Mouse (Mus musculus) left cerebral cortex, postnatal 25 days (tissue): ENCODE results near the gene Phf5a. TPM values are rescaled to one million over a fixed set of nuclear protein-coding genes. Genes with fewer than 3 reads are reported as not detected.

Experiments used
- DNase-seq, 2 experiments: peaks; one replicate each; pipeline ENCODE4 v3.0.0; 2022; ENCODE audit warnings: low spot score in 2 of 2, mixed read lengths in 1 of 2
- intact Hi-C: fragments of 180-260 bp; cut with DNase I; formaldehyde crosslinking; loops from one replicate; pipeline ENCODE4 v1.15.1; 2025
- total RNA-seq, 2 experiments: library from RNA; stranded (reverse); gene quantifications; 2 replicates each; pipeline ENCODE4 v1.2.3; 2021

Phf5a gene
- total RNA-seq, 2 experiments from 2014 or later, result 33.7 to 34.7 TPM

DNA sequence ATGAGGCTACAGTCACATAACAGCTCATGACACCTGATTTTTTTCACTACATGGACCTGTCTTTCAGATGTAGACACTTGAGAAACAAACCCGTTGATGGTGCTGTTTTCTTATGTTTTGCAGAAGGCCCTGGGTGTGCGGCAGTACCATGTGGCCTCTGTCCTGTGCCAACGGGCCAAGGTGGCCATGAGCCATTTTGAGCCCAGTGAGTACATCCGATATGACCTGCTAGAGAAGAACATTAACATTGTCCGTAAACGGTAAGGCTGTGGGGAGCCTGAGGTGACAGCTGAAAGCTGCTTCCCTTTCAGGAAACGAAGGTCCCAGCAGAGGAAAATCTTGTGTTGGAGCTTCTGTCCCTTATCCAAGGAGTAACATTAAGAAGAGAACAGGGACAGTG is 17.5 kb upstream of the Phf5a start:
- intact Hi-C loops, result no loop called here
- DNase-seq, result no peak

- DNase-seq, result peak in 1 of 2 experiments; percentile 42
These were observed 15.3 kb upstream of the Phf5a start for GRCm38 (mm10) chr15:81886795-81887550.

GRCm38 (mm10) chr15:81885418-81885934 is 13.8 kb upstream of the Phf5a start:
- DNase-seq, result no peak
- intact Hi-C loops, result no loop called here

More at GRCm38 (mm10) chr15:81886795-81887550, 15.3 kb upstream of the Phf5a start:
- intact Hi-C loops, result no loop called here

- intact Hi-C loops, result no loop called here
These were observed 10.6 kb upstream of the Phf5a start for GRCm38 (mm10) chr15:81882348-81882747.

DNA sequence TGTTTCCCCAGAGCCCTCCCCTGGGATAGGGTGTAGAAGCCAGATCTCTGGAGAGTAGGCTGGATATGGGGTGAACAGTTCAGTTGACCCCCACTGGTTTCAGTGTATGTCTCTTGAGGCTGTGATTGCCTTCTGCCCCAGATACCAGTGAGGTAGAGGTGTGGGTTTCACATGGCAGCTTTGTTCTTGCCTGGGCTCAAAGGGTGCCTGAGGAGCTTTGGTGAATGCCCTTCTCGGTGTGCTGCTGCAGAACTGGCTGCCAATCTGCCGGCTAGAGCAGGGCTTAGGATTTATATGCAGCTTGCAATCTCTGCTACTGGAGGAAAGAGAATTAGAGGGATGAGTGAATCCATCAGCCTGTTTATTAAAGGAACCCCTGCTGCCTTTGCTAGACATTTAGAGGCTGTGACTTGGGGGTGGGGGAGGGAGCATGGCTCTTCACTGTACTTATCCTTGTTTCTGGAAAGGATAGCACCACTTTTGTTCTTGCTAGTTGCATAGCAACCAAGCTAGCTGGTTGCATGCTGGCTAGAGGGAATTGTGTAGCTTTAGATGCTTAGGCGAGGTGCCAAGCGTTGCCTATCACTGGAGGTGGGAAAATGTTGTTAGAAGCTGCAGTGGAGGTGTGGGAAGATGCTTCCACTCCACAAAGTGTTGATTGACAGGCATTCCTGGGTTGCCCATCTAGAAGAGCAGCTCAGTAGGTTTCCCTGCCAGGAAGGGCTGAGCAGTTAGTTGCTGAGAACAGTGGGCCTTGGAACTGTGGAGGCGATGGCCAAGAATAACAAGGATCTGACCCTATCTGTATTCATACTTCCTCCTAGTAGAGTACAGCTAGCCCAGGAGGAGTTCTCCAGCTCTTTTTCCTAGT is 8.1 kb upstream of the Phf5a start:
- intact Hi-C loops, result loop anchor here (1.0 to 5.0 kb wide), 2 partner anchors 12 to 43 kb away; no protein-coding TSS in a partner anchor
- DNase-seq, result peak; percentile 86 to 96

More at GRCm38 (mm10) chr15:81882348-81882747, 10.6 kb upstream of the Phf5a start:
- DNase-seq, result no peak

DNA sequence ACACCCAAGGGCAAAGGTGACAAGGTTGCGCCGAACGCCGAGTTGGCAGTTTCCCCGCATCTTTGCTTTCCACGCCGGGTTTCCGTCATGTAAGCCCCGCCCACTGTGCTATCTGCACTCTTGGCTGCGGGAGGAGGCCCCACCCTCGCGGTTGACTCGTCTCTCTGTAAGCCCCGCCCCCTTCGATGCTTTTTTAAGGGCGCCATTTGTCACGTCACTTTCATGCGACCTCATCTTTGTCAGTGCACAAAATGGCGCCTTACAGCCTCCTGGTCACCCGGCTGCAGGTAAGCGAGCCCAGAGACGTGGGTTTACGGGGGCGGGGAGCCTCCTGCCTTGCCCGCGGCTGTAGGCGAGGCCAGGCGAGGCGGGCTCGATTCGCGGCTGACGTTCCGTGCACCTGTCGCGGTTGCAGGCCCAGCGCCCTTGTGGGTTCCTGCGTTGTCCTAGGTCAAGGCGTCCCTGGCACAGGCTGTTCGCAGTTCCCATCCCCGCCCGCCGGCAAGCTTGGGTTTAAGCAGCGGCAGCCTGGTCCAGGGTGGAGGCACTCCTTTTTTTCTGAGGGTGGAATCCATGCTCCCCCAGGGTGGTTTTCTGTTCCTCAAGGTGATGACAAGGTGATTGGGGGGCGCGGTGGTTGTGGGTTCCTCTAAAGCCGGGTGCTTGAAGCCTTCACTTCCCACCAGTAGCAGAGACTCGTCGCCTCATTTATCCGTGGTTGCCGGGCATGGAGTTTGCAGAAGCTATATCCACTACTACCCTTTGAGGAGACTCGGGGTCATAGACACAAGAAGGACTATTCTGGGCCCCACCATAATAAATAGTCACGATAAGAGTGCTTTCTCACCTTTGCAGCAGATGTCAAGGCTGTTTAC is 788 bp upstream of the Phf5a start, which contains the start of gene Aco2:
TSS of gene Aco2 (plus strand) at position 48 of the 875 bp plus-strand sequence.
- DNase-seq, result peak; percentile 100
- intact Hi-C loops, result loop anchor here (5.0 kb wide), 1 partner anchor 35 kb away; no protein-coding TSS in a partner anchor

DNA sequence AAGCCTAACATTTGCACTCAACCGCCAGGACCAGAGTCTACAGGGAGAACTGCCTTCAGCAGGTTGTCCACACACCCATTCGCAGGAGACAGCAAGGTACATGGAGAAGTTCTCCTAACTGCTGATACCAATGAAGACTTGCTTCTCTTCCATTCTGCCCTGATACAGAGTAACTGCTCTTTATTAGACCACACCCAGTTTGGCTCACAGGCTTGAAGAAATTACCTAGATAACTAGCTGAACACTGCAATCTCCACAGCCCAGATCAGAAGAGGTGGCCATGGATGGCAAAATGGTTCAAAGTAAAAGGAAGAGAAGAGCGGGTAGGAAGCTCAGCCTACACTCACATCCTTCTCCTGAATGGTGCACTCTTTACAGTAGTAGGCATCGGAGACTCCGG is 1.7 kb downstream of the Phf5a start:
- intact Hi-C loops, result loop anchor here (5.0 kb wide), 1 partner anchor 37 kb away; no protein-coding TSS in a partner anchor

GRCm38 (mm10) chr15:81864238-81864637 is 7.5 kb downstream of the Phf5a start:
- intact Hi-C loops, result no loop called here

More for the DNA sequence above, 1.7 kb downstream of the Phf5a start:
- DNase-seq, result no peak

GRCm38 (mm10) chr15:81860471-81861135 is 11.1 kb downstream of the Phf5a start:
- intact Hi-C loops, result no loop called here
- DNase-seq, result peak in 1 of 2 experiments; percentile 39

More at GRCm38 (mm10) chr15:81864238-81864637, 7.5 kb downstream of the Phf5a start:
- DNase-seq, result no peak

- intact Hi-C loops, result loop anchor here (1.0 kb wide), 1 partner anchor 23 kb away; no protein-coding TSS in a partner anchor
- DNase-seq, result peak; percentile 89 to 98
These were observed 12.1 kb downstream of the Phf5a start for GRCm38 (mm10) chr15:81859330-81860255.

- intact Hi-C loops, result loop anchor here (1.0 kb wide), 1 partner anchor 22 kb away; no protein-coding TSS in a partner anchor
- DNase-seq, result peak; percentile 70 to 85
These were observed 13.0 kb downstream of the Phf5a start, which contains the start of gene Tob2 for GRCm38 (mm10) chr15:81858517-81859329. TSS of gene Tob2 (minus strand) at chr15:81858796.

- intact Hi-C loops, result no loop called here
- peak; percentile 92 to 94 for DNase-seq
These were observed 13.6 kb downstream of the Phf5a start for GRCm38 (mm10) chr15:81858138-81858516.

DNA sequence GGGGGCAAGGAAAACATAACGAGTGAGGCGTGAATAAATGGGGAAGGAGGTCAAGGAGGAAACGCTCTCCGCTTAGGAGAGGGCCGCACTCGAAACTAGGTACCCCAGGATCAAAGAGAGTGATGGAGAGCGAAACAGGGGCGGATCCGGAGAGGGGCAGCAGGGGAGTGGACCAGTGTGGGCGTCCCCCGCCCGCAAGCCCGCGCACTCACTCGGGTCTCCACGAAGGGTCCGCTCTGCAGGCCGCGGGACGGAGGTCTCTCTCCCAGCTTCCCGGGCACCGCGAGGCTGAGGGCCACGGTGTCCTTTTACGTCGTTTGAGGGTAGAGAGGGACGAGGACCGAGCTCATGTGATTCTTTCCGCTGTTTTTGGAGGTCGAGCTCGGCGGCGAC is 14.0 kb downstream of the Phf5a start:
- DNase-seq, result no peak
- intact Hi-C loops, result loop anchor here (2.0 kb wide), 1 partner anchor 47 kb away; no protein-coding TSS in a partner anchor

- intact Hi-C loops, result loop anchor here (2.0 kb wide), 1 partner anchor 46 kb away; no protein-coding TSS in a partner anchor
- peak in 1 of 2 experiments; percentile 49 for DNase-seq
These were observed 14.6 kb downstream of the Phf5a start for GRCm38 (mm10) chr15:81856938-81857723.

DNA sequence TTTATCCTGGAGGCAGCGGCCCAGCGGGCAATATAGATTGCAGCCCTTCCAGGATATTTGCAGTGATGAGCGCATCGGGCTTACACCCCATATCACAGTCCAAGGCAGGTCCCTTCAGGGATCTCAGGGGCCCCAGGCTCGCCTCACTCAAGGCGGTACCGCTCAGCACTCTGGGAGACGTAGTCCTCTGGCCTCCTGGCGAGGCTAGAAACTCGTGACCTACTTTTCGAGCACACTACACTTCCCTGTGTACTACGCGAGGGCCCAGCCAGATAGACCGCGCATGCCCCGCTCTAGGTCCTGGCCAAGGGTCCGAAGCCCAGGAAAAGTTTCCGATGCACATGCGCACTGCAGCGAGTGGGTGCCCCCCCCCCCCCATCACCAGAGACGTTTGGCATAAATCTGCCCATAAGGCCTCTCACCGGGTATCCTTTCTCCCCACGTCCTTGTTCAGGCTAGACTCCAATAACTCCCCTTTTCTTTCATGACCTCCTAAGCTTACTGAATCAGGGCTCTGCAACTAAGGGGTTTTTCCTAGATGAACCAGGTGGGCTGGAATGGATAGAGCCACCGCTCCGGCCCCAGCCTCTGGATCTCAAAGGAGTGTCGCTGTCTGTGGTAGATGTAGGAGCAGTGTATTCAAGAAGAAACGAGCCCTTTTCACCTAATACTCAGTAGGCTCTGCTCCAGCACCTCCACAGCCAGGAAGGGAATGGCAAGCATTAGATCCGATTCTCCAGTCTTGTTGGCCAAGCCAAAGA is 15.5 kb downstream of the Phf5a start:
- intact Hi-C loops, result loop anchor here (2.0 kb wide), 1 partner anchor 45 kb away; no protein-coding TSS in a partner anchor
- DNase-seq, result peak; percentile 87 to 95
